Mouse (Mus musculus) C2C12 (cell line): ENCODE results near the gene Pmepa1. TPM values are rescaled to one million over a fixed set of nuclear protein-coding genes. Genes with fewer than 3 reads are reported as not detected.

Source experiments
- H3K27me3 ChIP-seq: one replicate; pipeline ENCODE4 v1.6.1; 2011; ENCODE audit not compliant: control insufficient read depth, insufficient read depth, insufficient read length
- H3K36me3 ChIP-seq: one replicate; pipeline ENCODE4 v1.6.1; 2011; ENCODE audit not compliant: control insufficient read depth, insufficient read depth
- H3K4me3 ChIP-seq: one replicate; pipeline ENCODE4 v1.5.1; 2011; ENCODE audit warnings: mild to moderate bottlenecking, control low read depth; ENCODE audit not compliant: poor library complexity, insufficient read depth, severe bottlenecking
- H3K79me2 ChIP-seq: one replicate; pipeline ENCODE4 v1.6.1; 2011; ENCODE audit not compliant: control insufficient read depth, insufficient read depth
- H3K79me3 ChIP-seq: one replicate; pipeline ENCODE4 v1.6.1; 2011; ENCODE audit warnings: low read depth, control low read depth
- H3ac ChIP-seq: one replicate; pipeline ENCODE3; 2011; ENCODE audit warnings: low read depth; ENCODE audit not compliant: control insufficient read depth, insufficient read length
- CEBPB ChIP-seq: IDR thresholded peaks from one replicate; pipeline ENCODE4 v1.6.1; 2011; ENCODE audit warnings: low read depth, mild to moderate bottlenecking, control low read depth, moderate library complexity
- CTCF ChIP-seq: IDR thresholded peaks from one replicate; pipeline ENCODE4 v1.5.1; 2011; ENCODE audit not compliant: control insufficient read depth, insufficient read depth, insufficient read length
- FOSL1 ChIP-seq: IDR thresholded peaks from one replicate; pipeline ENCODE4 v1.8.0; 2011; ENCODE audit warnings: mild to moderate bottlenecking, low read length; ENCODE audit not compliant: poor library complexity, insufficient read depth, severe bottlenecking
- MAX ChIP-seq: IDR thresholded peaks from one replicate; pipeline ENCODE4 v1.6.1; 2011; ENCODE audit warnings: mild to moderate bottlenecking, control low read depth
- MYOD1 ChIP-seq: IDR thresholded peaks from one replicate; pipeline ENCODE4 v1.6.1; 2011; ENCODE audit warnings: low read depth; ENCODE audit not compliant: control insufficient read depth, insufficient read length
- MYOG ChIP-seq: IDR thresholded peaks from one replicate; pipeline ENCODE4 v1.6.1; 2011; ENCODE audit not compliant: control insufficient read depth, insufficient read length; ENCODE audit errors: extremely low read depth
- USF1 ChIP-seq: IDR thresholded peaks from one replicate; pipeline ENCODE4 v1.6.1; 2011; ENCODE audit warnings: low read depth, mild to moderate bottlenecking, control low read depth, moderate library complexity
- polyA plus RNA-seq: library from polyadenylated mRNA; unstranded; fragments of >200 nt; fragmentation: generic; extraction: Trizol; gene quantifications from one replicate; pipeline ENCODE4 v1.2.1, GENCODE M21; 2012; ENCODE audit warnings: missing spikeins

Pmepa1 gene
- polyA plus RNA-seq, 1 experiment: 180 TPM

DNA sequence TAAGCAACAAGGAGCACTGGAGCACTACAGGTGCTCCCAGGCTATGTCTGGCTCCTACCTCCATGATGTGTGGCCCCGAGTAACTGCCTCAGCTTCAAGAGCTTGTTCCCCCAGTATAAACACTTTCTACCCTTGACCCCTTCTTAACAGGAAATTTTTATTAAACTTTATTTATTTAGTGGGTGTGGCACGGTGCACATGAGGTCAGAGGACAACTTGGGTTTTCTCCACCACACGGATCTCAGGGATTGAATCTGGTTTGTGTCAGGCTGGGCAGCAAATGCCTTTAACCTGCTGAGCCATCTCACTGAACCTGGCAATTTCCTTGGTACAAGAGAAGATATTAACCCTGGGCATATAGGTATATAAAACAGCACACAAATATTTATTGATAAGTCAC, 32.2 kb downstream of the Pmepa1 start:
- TF ChIP-seq CEBPB (no peak), FOSL1 (no peak), CTCF (no peak), MYOD1 (no peak), MAX (no peak), USF1 (no peak), MYOG (no peak)

DNA sequence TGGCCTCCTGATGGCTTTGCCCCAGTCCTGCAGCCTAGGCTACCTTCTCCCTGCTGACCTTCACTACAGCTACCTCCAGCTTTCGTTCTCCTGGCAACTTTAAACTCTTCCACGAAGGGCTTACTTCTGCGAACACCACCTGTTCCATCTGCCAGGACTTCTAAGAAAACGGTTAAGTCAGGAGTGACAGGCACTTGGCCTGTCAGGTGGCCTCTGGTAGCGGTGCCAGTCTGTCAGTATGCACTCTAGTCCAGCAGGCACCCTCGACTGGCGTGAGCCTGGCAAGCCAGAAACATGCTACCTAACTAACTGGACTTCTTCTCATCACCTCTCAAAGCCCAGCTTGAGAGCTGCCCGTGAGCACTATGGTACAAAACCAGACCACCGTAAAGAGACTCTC, 32.7 kb downstream of the Pmepa1 start:
- TF ChIP-seq FOSL1 (no peak), MAX (no peak), USF1 (no peak), CEBPB (no peak), CTCF (no peak), MYOD1 (no peak), MYOG (no peak)
- Histone ChIP-seq H3ac (no peak overlapping the region), H3K36me3 (peaks cover 43% of the 10 kb centered on the region), H3K27me3 (no peaks in the 10 kb centered on the region), H3K4me3 (no peak overlapping the region), H3K79me3 (peaks cover 100% of the 10 kb centered on the region), H3K79me2 (peaks cover 100% of the 10 kb centered on the region)

More for the DNA sequence above, 32.2 kb downstream of the Pmepa1 start:
- H3K36me3 ChIP-seq: peaks cover 45% of the 10 kb centered on the region
- H3K79me2 ChIP-seq: peaks cover 100% of the 10 kb centered on the region
- no peak overlapping the region for H3K4me3 ChIP-seq
- H3ac ChIP-seq: no peak overlapping the region
- H3K27me3 ChIP-seq: no peaks in the 10 kb centered on the region
- H3K79me3 ChIP-seq: peaks cover 100% of the 10 kb centered on the region

DNA sequence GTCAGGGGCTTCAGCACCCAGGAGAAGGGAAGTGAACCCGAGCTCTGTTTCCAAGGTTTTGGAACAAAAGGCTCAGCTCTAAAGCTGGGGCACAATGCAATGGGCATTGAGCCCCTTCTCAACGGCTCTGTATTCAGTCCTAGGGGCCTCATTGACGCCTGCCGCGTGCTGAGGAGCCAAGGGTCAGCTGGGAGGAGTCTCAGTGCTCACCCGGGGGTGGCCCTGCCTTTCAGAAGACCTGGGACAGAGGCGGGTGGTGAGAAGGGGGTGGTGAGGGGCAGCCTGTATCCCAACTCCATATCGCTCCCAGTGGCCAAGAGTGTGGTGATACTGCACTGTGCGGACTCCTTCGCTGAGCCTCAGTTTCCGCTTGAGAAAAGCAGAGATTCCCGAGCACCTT, 33.5 kb downstream of the Pmepa1 start:
- H3K27me3 ChIP-seq: no peaks in the 10 kb centered on the region
- H3K79me2 ChIP-seq: peaks cover 100% of the 10 kb centered on the region
- H3K4me3 ChIP-seq: no peak overlapping the region
- H3K36me3 ChIP-seq: peaks cover 43% of the 10 kb centered on the region
- H3K79me3 ChIP-seq: peaks cover 100% of the 10 kb centered on the region
- H3ac ChIP-seq: no peak overlapping the region
- no peak for TF ChIP-seq CTCF
- TF ChIP-seq USF1: no peak
- no peak for TF ChIP-seq MYOG
- TF ChIP-seq FOSL1: no peak
- TF ChIP-seq CEBPB: no peak
- no peak for TF ChIP-seq MAX
- no peak for TF ChIP-seq MYOD1

DNA sequence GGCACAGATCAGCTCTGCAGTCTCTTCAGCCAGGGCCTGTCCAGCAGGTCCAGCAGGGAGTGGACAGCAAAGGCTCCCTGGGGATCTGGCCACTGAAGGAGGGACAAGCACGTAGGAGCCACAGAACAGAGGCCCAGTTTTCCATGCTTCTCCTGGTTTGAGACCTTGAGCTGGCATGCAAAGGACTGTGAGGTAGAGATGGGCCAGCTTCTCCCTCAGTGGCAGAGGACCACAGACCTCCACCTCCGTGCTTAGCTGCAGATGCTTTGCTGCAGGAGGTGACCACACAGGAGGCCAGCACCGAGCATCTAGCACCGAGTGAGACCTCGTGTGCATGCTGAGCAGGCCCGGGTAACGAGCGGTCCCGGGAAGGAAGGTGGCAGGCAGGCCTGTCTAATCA, 35.6 kb downstream of the Pmepa1 start:
- H3ac ChIP-seq: no peak overlapping the region
- peaks cover 100% of the 10 kb centered on the region for H3K79me2 ChIP-seq
- TF ChIP-seq MAX: no peak

DNA sequence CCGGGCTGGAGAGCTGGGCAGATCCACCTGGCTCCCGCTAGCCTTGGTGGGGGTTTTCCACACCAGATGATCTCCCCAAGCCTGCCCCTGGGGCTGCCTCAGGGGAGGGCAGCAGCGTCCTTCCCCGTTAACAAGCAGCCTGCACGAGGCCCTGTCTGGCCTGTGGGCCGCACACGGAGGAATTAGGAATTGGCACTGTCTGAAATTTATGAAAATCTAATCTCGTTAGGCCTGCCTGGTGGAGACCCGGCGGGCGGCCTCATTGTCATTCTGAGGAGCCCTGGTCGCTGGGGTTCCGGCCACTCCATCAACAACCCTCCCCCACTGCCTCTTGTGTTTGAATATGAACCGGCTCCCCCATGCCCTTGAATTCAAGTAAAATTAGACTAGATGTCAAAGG, 37.8 kb downstream of the Pmepa1 start:
- H3K79me2 ChIP-seq: peaks cover 100% of the 10 kb centered on the region
- H3K27me3 ChIP-seq: no peaks in the 10 kb centered on the region
- peaks cover 46% of the 10 kb centered on the region for H3K36me3 ChIP-seq
- H3K79me3 ChIP-seq: peaks cover 98% of the 10 kb centered on the region
- TF ChIP-seq FOSL1: no peak
- no peak for TF ChIP-seq MYOD1
- TF ChIP-seq MYOG: no peak
- TF ChIP-seq MAX: no peak
- no peak for TF ChIP-seq USF1
- no peak for TF ChIP-seq CTCF
- no peak for TF ChIP-seq CEBPB
- no peak overlapping the region for H3K4me3 ChIP-seq
- no peak overlapping the region for H3ac ChIP-seq

More for the DNA sequence above, 35.6 kb downstream of the Pmepa1 start:
- Histone ChIP-seq H3K27me3 (no peaks in the 10 kb centered on the region), H3K79me3 (peaks cover 99% of the 10 kb centered on the region), H3K4me3 (no peak overlapping the region), H3K36me3 (peaks cover 38% of the 10 kb centered on the region)
